Mouse (Mus musculus) small intestine, adult 2 months (tissue): ENCODE data around the gene Poc1b.

Experiments
- CTCF ChIP-seq: fragments of 200-500 bp; IDR thresholded peaks from 2 replicates; pipeline ENCODE4 v1.5.1; 2012; ENCODE audit warnings: low read depth, mild to moderate bottlenecking, control low read depth, inconsistent platforms, low read length, moderate library complexity, mixed read lengths; ENCODE audit not compliant: insufficient replicate concordance, insufficient read length; ENCODE audit errors: extremely low read depth
- POLR2A ChIP-seq: fragments of 200-500 bp; IDR thresholded peaks from 2 replicates; pipeline ENCODE4 v1.6.1; 2012; ENCODE audit warnings: low read depth, mild to moderate bottlenecking, control low read depth, inconsistent platforms, low read length, moderate library complexity

DNA sequence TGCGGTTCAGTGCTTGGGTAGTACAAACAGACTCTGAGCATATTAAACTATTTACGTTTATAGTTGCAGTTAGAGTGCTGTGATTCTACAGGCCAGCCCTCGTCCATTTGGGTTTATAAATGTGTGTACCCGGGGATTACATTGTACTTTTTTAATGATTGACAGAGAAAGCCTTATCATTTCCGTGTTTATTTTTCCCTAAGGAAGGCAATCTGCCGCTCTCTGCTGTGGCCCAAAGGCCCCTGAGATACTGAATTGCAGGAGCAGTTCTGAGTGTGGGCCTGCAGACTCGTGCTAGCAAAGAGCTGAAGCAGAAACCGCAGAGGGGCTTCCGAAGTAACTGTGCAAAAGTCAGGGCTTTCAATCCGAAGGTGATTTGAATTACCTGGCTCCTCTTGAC lies 11.0 kb downstream of the Poc1b start:
- no peak for TF ChIP-seq CTCF
- no peak for TF ChIP-seq POLR2A
